Mouse (Mus musculus) kidney, adult 2 months (tissue): Measurements from ENCODE around the gene Zfp59. TPM values are rescaled to one million over a fixed set of nuclear protein-coding genes. Genes with fewer than 3 reads are reported as not detected.
"Not testable (repeated sequence)": the region's sequence is repeated elsewhere in the genome, so short reads cannot be mapped to it uniquely, and the experiment has no call there.

ENCODE experiments used
- DNase-seq: peaks from one replicate; pipeline ENCODE4 v3.0.0; 2021
- H3K27ac ChIP-seq: fragments of 200-500 bp; 2 replicates; pipeline ENCODE4 v1.5.1; 2012; ENCODE audit warnings: low read depth, low read length, control low read depth, inconsistent platforms; ENCODE audit not compliant: insufficient read depth
- H3K27me3 ChIP-seq: fragments of 200-500 bp; replicated peaks from 2 replicates; pipeline ENCODE4 v1.6.1; 2012; ENCODE audit warnings: mild to moderate bottlenecking, moderate library complexity, low read length, inconsistent platforms; ENCODE audit not compliant: control insufficient read depth, insufficient read depth
- H3K36me3 ChIP-seq: fragments of 200-500 bp; 2 replicates; pipeline ENCODE4 v1.6.1; 2012; ENCODE audit warnings: mild to moderate bottlenecking, moderate library complexity, low read length, inconsistent platforms; ENCODE audit not compliant: control insufficient read depth, insufficient read depth
- H3K4me1 ChIP-seq: fragments of 200-500 bp; 2 replicates; pipeline ENCODE4 v1.6.1; 2011; ENCODE audit warnings: low read length; ENCODE audit not compliant: control insufficient read depth, insufficient read depth
- H3K4me3 ChIP-seq: fragments of 200-500 bp; 2 replicates; pipeline ENCODE4 v1.5.1; 2011; ENCODE audit warnings: mild to moderate bottlenecking, low read depth, low read length, control low read depth; ENCODE audit not compliant: insufficient read depth
- CTCF ChIP-seq: fragments of 200-500 bp; conservative IDR thresholded peaks from 2 replicates; pipeline ENCODE4 v1.5.1; 2011; ENCODE audit warnings: low read depth, mild to moderate bottlenecking, control low read depth, low read length, moderate library complexity, mixed read lengths; ENCODE audit not compliant: insufficient read depth, insufficient read length
- POLR2A ChIP-seq: fragments of 200-500 bp; IDR thresholded peaks from one replicate; pipeline ENCODE4 v1.6.1; 2011; ENCODE audit warnings: low read depth, low read length, control low read depth
- WGBS: fragments of 180-500 bp; shearing (Covaris S2); methylation state at CpG from one replicate; pipeline ENCODE4 v1.1.7; 2018; 5-methylcytosine and 5-hydroxymethylcytosine counted together
- polyA plus RNA-seq: library from polyadenylated mRNA; depleted of rRNA; stranded (reverse); fragments of >200 nt; gene quantifications from 2 replicates; pipeline ENCODE4 v1.2.3, GENCODE M21; 2012; rRNA removed

Gene Zfp59
- polyA plus RNA-seq = 0.67 and 0.86 TPM in 2 replicates

DNA sequence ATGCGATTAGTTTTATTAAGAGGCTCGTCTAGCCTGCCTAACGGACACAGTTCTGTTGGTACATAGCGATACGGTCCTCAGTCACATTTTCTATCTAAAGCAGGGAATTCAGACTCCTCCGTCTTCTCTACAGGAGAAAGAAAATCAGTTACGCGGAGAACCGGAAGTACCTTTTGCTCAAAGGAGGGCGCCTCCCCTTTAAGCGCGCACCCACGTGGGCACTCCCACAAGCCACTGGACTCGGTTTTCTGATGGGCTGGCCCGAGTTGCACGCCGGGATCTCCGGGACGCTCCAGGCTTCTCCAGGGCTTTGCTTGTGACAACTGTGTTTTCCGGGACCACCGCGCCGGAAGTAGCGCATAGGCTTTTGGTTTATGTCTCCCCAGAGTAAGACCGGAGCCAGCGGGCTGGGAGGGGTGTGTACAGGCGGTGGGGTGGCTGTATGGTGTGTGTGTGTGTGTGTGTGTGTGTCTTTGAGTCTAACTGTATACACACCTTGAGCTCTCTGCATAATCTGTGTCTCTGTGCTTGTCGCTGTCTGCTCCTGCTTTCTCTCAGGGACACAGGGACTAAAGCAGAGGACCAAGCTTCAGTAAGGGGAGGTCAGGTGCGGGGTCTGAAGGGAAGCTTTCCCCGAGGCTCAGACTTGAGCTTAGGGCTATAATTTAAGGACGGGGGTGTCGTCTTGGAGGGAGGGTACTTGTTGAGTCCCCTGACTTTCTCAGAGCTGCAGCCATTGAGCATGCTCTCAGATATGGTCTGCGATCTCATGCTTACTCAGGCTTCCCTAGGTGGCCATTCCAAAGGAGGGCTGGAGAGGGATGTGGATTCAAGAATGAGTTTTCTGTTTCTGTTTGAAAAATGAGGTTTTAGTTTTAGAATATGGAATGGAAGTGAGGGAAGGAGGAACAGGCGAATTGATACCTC, at the start of gene Zfp59:
Zfp59 (plus strand) TSS at position 285 of the 927 bp plus-strand sequence.
- 2% methylated on average over 34 of the region's 34 CpGs for WGBS
- peak within 1 kb of the TSS; percentile 19; the same call in 1 of the 2 replicates for H3K27ac ChIP-seq
- no peaks in the 10 kb centered on the region for H3K36me3 ChIP-seq

DNA sequence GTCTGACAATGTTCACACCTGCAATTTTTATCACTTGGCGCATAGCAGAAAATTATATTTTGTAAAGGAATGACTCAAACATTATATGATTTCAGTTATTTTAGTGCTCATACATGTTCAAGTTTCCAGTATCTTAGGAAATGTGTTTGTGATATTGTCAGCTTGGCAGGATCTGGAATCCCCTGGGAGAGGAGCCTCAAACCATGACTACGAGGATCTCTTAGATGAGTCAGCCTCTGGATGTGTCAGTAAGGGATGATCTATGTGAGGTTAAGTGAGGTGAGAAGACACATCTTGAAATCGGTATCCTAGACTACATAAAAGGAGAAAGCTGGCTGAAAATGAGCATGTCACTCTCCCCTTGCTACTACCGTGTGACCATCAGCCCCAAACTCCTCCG, 49.1 kb upstream of the Zfp59 start:
- no peak for TF ChIP-seq CTCF
- no peak for TF ChIP-seq POLR2A
- DNase-seq = no peak
- H3K27ac ChIP-seq = no peak overlapping the region
- H3K4me1 ChIP-seq = no peaks in the 10 kb centered on the region
- no peaks in the 10 kb centered on the region for H3K36me3 ChIP-seq
- H3K4me3 ChIP-seq = no peak overlapping the region
- no peaks in the 10 kb centered on the region; the same call in 1 of the 2 replicates for H3K27me3 ChIP-seq
- WGBS = 73% methylated on average over 5 of the region's 5 CpGs

More for the DNA sequence above, at the start of gene Zfp59:
- H3K4me1 ChIP-seq = no peaks in the 10 kb centered on the region
- no peaks in the 10 kb centered on the region for H3K27me3 ChIP-seq
- peak; percentile 95 for DNase-seq
- no peak for TF ChIP-seq CTCF
- TF ChIP-seq POLR2A = no peak
- peak within 1 kb of the TSS; percentile 88 for H3K4me3 ChIP-seq

DNA sequence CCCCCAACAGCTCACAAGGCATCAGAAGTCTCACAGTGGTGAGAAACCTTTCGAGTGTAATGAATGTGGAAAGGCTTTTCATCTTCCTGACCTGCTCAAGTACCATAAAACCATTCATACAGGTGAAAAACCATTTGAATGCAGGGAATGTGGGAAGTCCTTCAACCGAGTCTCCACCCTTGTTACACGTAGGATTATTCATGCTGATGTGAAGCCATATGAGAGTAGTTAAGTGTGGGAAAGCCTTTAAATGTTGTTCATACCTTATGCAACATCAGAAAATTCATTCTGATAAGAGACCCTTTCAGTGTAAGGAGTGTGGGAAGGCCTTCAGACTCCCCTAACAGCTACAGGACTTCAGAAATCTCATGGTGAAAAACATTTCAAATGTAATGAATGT, 44.5 kb upstream of the Zfp59 start:
- H3K4me3 ChIP-seq = not testable (repeated sequence)

DNA sequence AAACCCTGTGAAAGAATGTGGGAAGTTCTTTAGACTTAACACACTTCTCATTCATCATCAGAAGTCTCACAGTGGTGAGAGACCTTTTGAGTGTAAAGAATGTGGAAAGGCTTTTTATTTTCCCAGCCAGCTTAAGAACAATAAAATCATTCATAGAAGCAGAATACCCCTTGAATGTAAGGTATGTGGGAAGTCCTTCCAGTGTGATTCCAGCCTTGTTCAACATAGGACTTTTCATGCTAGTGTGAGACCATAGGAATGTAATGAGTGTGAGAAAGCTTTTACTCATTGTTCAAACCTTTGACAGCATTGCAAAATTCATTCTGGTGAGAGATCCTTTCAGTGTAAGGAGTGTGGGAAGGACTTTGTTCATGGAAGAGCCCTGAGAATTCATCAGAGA, 43.8 kb upstream of the Zfp59 start:
- no peaks in the 10 kb centered on the region for H3K36me3 ChIP-seq
- H3K4me1 ChIP-seq = no peaks in the 10 kb centered on the region
- no peak overlapping the region for H3K27ac ChIP-seq
- TF ChIP-seq POLR2A (no peak), CTCF (no peak)
- no peak for DNase-seq
- no peaks in the 10 kb centered on the region; the same call in 1 of the 2 replicates for H3K27me3 ChIP-seq
- H3K4me3 ChIP-seq = no peak overlapping the region

More for the DNA sequence above, 44.5 kb upstream of the Zfp59 start:
- WGBS = 20% methylated on average over 3 of the region's 3 CpGs
- H3K4me1 ChIP-seq, H3K27me3 ChIP-seq, DNase-seq, H3K27ac ChIP-seq, H3K36me3 ChIP-seq: not testable (repeated sequence)

DNA sequence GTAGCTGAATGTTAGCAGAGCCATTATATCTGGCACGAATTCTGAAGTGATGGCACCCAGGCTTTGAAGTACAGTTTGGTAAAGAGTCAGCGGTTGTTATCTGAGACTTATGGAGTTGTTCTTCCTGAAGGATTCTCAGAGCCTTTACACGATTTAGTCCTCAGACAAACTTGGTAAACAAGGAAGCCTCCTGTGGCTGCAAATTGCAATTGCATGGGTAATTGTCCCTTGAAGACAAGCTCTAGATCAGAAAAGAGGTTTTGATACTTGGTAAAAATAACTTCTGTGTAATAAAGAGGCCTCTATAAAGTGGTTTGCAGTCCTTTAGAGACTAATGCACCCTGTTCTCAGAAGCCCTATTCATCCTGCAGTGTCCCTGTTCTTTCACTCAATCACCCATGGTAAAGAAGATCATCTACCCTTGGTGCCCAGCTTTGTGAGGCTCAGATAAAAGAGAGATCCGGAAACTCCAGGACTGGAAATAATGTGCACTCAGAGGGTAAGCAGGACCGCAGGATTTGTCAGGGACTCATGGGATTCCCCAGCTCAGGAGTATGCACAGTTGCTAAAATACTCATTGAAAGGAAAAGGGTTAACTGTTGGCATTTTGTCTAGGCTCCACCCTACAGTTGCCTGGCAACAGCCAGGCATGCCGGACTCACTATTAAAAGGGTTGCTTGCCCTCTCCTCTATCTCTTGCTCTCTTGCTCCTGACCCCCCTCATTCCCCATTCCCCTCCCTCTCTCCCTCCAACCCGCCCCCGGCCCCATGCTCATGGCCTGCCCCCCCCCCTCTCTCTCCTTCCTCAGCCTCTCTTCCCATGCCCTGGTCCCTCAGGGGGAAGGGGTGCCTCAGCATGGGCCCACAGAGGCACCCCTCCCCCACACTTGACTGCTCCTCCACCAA, 40.2 kb upstream of the Zfp59 start:
- no peaks in the 10 kb centered on the region for H3K4me1 ChIP-seq
- 30% methylated on average over 8 of the region's 8 CpGs for WGBS
- no peak for TF ChIP-seq POLR2A
- TF ChIP-seq CTCF = no peak
- no peak overlapping the region for H3K27ac ChIP-seq
- no peaks in the 10 kb centered on the region; the same call in 1 of the 2 replicates for H3K27me3 ChIP-seq
- no peak for DNase-seq
- no peaks in the 10 kb centered on the region for H3K36me3 ChIP-seq
- no peak overlapping the region for H3K4me3 ChIP-seq

DNA sequence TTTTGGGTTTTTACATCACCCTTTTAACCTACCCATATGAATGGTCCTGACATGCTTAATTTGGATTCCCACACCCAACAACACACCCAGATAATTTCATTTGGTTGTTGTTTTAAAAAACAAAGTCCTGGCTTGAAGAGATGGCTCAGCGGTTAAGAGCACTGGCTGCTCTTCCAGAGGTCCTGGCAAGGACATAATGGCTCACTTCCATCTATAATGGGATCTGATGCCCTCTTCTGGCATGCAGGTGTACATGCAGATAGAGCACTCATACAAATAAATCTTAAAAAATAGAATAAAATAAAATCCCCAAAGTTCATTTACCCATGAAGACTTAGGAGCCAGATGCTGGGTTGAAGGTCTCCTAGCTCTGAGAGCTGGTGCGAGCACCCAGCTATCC, 37.3 kb upstream of the Zfp59 start:
- no peak overlapping the region for H3K4me3 ChIP-seq
- no peaks in the 10 kb centered on the region for H3K27me3 ChIP-seq
- H3K36me3 ChIP-seq = no peaks in the 10 kb centered on the region
- no peak for TF ChIP-seq POLR2A
- TF ChIP-seq CTCF = 0 out of 2 replicates have a peak, but pooled peaks have one; percentile 20
- no peaks in the 10 kb centered on the region for H3K4me1 ChIP-seq
- peak; percentile 34 for DNase-seq
- 55% methylated on average over 2 of the region's 2 CpGs for WGBS
- H3K27ac ChIP-seq = no peak overlapping the region

DNA sequence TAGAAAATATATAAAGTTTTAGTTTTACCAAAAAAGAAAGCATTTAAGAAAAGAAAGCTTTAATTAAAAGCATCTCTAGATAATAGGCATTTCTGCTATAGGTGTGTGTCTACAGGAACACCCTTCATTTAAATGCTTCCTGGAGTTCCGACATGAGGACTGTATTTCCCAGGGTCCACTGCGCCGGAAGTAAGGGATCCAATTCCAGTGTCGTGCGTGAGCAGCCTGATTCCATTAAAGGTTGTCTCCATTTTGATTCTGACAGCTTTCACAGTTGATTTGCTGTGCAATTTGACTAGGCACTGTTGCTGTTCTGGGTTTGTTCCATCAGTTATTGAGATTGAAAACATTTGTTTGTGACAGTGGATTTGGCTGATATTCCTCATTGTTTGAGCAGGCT, 35.4 kb upstream of the Zfp59 start:
- peak; percentile 13 for DNase-seq
- Histone ChIP-seq H3K4me3 (no peak overlapping the region), H3K4me1 (no peaks in the 10 kb centered on the region), H3K27me3 (no peaks in the 10 kb centered on the region), H3K27ac (no peak overlapping the region), H3K36me3 (no peaks in the 10 kb centered on the region)
- 69% methylated on average over 5 of the region's 5 CpGs for WGBS
- TF ChIP-seq POLR2A = no peak
- TF ChIP-seq CTCF = no peak
